Mouse (Mus musculus) heart, postnatal 14 days (tissue): ENCODE results near the gene Hist1h2ao. TPM values are rescaled to one million over a fixed set of nuclear protein-coding genes. Genes with fewer than 3 reads are reported as not detected.

Experiments
- microRNA-seq, 2 experiments: library from miRNA; unstranded; fragments of <30 nt; microRNA quantifications; one replicate each; pipeline ENCODE4 v1.2.0; 2021 to 2022
- total RNA-seq, 2 experiments: library from RNA; stranded (reverse); gene quantifications; 2 replicates each; pipeline ENCODE4 v1.2.3; 2021

Gene Hist1h2ao
- total RNA-seq, 2 experiments from 2014 or later, result not detected

Small RNA genes lying within 50 kb of the gene (microRNA-seq; reads per million reads assigned to microRNA genes)
- 0 reads per million in 2 experiments for gene Gm19658
- 0 reads per million in 2 experiments for gene Gm44346
- 0 reads per million in 2 experiments for gene Gm44466

Other genes starting within 250 kb of the Hist1h2ao start
- not detected for gene Olfr1364, start 228.7 kb upstream of the Hist1h2ao start, total RNA-seq
- gene Olfr1362, start 196.4 kb upstream of the Hist1h2ao start, total RNA-seq, result not detected
- not detected for gene Olfr11, start 167.9 kb upstream of the Hist1h2ao start, total RNA-seq
- gene Olfr1361, start 147.1 kb upstream of the Hist1h2ao start, total RNA-seq, result not detected
- gene Olfr1360, start 133.1 kb upstream of the Hist1h2ao start, total RNA-seq, result not detected
- gene Olfr1359, start 112.4 kb upstream of the Hist1h2ao start, total RNA-seq, result not detected
- 100 to 1,000 TPM in 1 of 2 experiments, 10 to 100 TPM in 1; 66.3 to 130 TPM for gene Hist1h2bl, start 94.3 kb upstream of the Hist1h2ao start, total RNA-seq
- 100 to 1,000 TPM in 1 of 2 experiments, 10 to 100 TPM in 1; 51.5 to 150 TPM for gene Hist1h2ai, start 94.0 kb upstream of the Hist1h2ao start, total RNA-seq
- 100 to 1,000 TPM in 1 of 2 experiments, 10 to 100 TPM in 1; 82.7 to 215 TPM for gene Hist1h3h, start 92.8 kb upstream of the Hist1h2ao start, total RNA-seq
- 10 to 100 TPM; 21.5 to 40.5 TPM for gene Hist1h2bm, start 88.4 kb upstream of the Hist1h2ao start, total RNA-seq
- 10 to 100 TPM; 13.0 to 25.4 TPM for gene Hist1h4j, start 75.4 kb upstream of the Hist1h2ao start, total RNA-seq
- gene Hist1h4k, start 60.0 kb upstream of the Hist1h2ao start, total RNA-seq, result 100 to 1,000 TPM; 128 to 321 TPM
- gene Hist1h2ak, start 56.6 kb upstream of the Hist1h2ao start, total RNA-seq, result 10 to 100 TPM; 16.6 to 53.8 TPM
- 10 to 100 TPM; 34.2 to 84.3 TPM for gene Hist1h2bn, start 56.3 kb upstream of the Hist1h2ao start, total RNA-seq
- 10 to 100 TPM; 33.7 to 72.0 TPM for gene Hist1h1b, start 29.8 kb upstream of the Hist1h2ao start, total RNA-seq
- 100 to 1,000 TPM in 1 of 2 experiments, 10 to 100 TPM in 1; 74.9 to 156 TPM for gene Hist1h3i, start 27.1 kb upstream of the Hist1h2ao start, total RNA-seq
- 10 to 100 TPM; 10.5 to 19.2 TPM for gene Hist1h2an, start 23.2 kb upstream of the Hist1h2ao start, total RNA-seq
- 10 to 100 TPM; 19.6 to 53.2 TPM for gene Hist1h2bp, start 23.0 kb upstream of the Hist1h2ao start, total RNA-seq
- gene Hist1h2bq, start 268 bp upstream of the Hist1h2ao start, total RNA-seq, result 100 to 1,000 TPM in 1 of 2 experiments, 10 to 100 TPM in 1; 53.2 to 110 TPM
- gene Hist1h4m, start 1.3 kb downstream of the Hist1h2ao start, total RNA-seq, result 100 to 1,000 TPM; 163 to 280 TPM
- gene Hist1h4n, start 21.7 kb downstream of the Hist1h2ao start, total RNA-seq, result 10 to 100 TPM in 1 of 2 experiments, 1 to 10 TPM in 1; 9.1 to 16.3 TPM
- 100 to 1,000 TPM in 1 of 2 experiments, 10 to 100 TPM in 1; 85.4 to 183 TPM for gene Hist1h2ap, start 23.0 kb downstream of the Hist1h2ao start, total RNA-seq
- gene Hist1h2br, start 23.3 kb downstream of the Hist1h2ao start, total RNA-seq, result 100 to 1,000 TPM in 1 of 2 experiments, 10 to 100 TPM in 1; 52.5 to 108 TPM
- under 1 TPM; 0.62 to 0.90 TPM for gene Zfp184, start 134.6 kb downstream of the Hist1h2ao start, total RNA-seq
- gene Pom121l2, start 170.7 kb downstream of the Hist1h2ao start, total RNA-seq, result not detected
- 10 to 100 TPM in 1 of 2 experiments, not detected in 1; 11.6 TPM for gene Prss16, start 199.3 kb downstream of the Hist1h2ao start, total RNA-seq
- gene Hist1h2ah, start 225.1 kb downstream of the Hist1h2ao start, total RNA-seq, result 100 to 1,000 TPM in 1 of 2 experiments, 10 to 100 TPM in 1; 69.3 to 132 TPM
- gene Hist1h2bk, start 225.4 kb downstream of the Hist1h2ao start, total RNA-seq, result 100 to 1,000 TPM in 1 of 2 experiments, 10 to 100 TPM in 1; 67.9 to 160 TPM
- gene Hist1h4i, start 230.9 kb downstream of the Hist1h2ao start, total RNA-seq, result 10 to 100 TPM; 29.6 to 55.4 TPM
- 100 to 1,000 TPM in 1 of 2 experiments, 10 to 100 TPM in 1; 44.4 to 112 TPM for gene Hist1h2ag, start 232.5 kb downstream of the Hist1h2ao start, total RNA-seq
- gene Hist1h2bj, start 232.7 kb downstream of the Hist1h2ao start, total RNA-seq, result 10 to 100 TPM; 36.4 to 83.6 TPM